Mouse (Mus musculus) stomach, embryonic 16.5 days (tissue): ENCODE results near the gene Lrrc7. TPM values are rescaled to one million over a fixed set of nuclear protein-coding genes. Genes with fewer than 3 reads are reported as not detected.
A peak's percentile ranks its signal among the peaks of the same experiment; 100 is the strongest.

ENCODE experiments used
- ATAC-seq: fragments of 200-750 bp; cut with Nextera tagmentation; 2 replicates; pipeline ENCODE4 v1.8.0; 2017; ENCODE audit warnings: moderate number of reproducible peaks, moderate TSS enrichment; ENCODE audit not compliant: insufficient read depth, low FRiP score
- H3K27ac ChIP-seq: fragments of 300-500 bp; sonication (generic); 2 replicates; pipeline ENCODE4 v1.5.1; 2014; ENCODE audit warnings: low read length
- H3K27me3 ChIP-seq: fragments of 300-500 bp; sonication (generic); 2 replicates; pipeline ENCODE4 v1.6.1; 2014; ENCODE audit warnings: low read length, control low read depth, mixed read lengths; ENCODE audit not compliant: control insufficient read depth, insufficient read depth
- H3K36me3 ChIP-seq: fragments of 300-500 bp; sonication (generic); 2 replicates; pipeline ENCODE4 v1.6.1; 2014; ENCODE audit warnings: low read length; ENCODE audit not compliant: control insufficient read depth, insufficient read depth
- H3K4me1 ChIP-seq: fragments of 300-500 bp; sonication (generic); 2 replicates; pipeline ENCODE4 v1.6.1; 2014; ENCODE audit warnings: low read length, control low read depth, mixed read lengths; ENCODE audit not compliant: control insufficient read depth, insufficient read depth
- H3K4me2 ChIP-seq: fragments of 300-500 bp; sonication (generic); 2 replicates; pipeline ENCODE4 v1.6.1; 2014; ENCODE audit warnings: low read depth, low read length, mixed read lengths
- H3K4me3 ChIP-seq: fragments of 300-500 bp; sonication (generic); replicated peaks from 2 replicates; pipeline ENCODE4 v1.5.1; 2014; ENCODE audit warnings: mild to moderate bottlenecking, low read length
- H3K9ac ChIP-seq: fragments of 300-500 bp; sonication (generic); 2 replicates; pipeline ENCODE4 v1.6.1; 2014; ENCODE audit warnings: low read length
- H3K9me3 ChIP-seq: fragments of 300-500 bp; sonication (generic); replicated peaks from 2 replicates; pipeline ENCODE4 v1.6.1; 2016; ENCODE audit warnings: low read length, control low read depth; ENCODE audit not compliant: control insufficient read depth
- WGBS: fragments of 180-500 bp; shearing (Covaris S2); extraction: QIAGEN DNeasy Blood & Tissue Kit; methylation state at CpG from one replicate; pipeline ENCODE4 v1.1.7; 2014; 5-methylcytosine and 5-hydroxymethylcytosine counted together
- polyA plus RNA-seq: library from polyadenylated mRNA; unstranded; fragments of >200 nt; fragmentation: Nextera tagmentation; extraction: Ambion mirVana; gene quantifications from 2 replicates; pipeline ENCODE4 v1.2.1, GENCODE M21; 2015

The Lrrc7 gene
- polyA plus RNA-seq, 1 experiment from 2014 or later: 1.2 TPM

- no peaks in the 10 kb centered on the region for H3K36me3 ChIP-seq
- no peak for ATAC-seq
- H3K4me3 ChIP-seq: no peak overlapping the region
- no peak overlapping the region for H3K4me2 ChIP-seq
- H3K27me3 ChIP-seq: no peaks in the 10 kb centered on the region
- no peak overlapping the region for H3K27ac ChIP-seq
- H3K9me3 ChIP-seq: no peaks in the 10 kb centered on the region
- 84% methylated on average over 2 of the region's 2 CpGs for WGBS
- H3K4me1 ChIP-seq: peaks cover 6% of the 10 kb centered on the region; the same call in 1 of the 2 replicates
- H3K9ac ChIP-seq: no peak overlapping the region
Measured at GRCm38 (mm10) chr3:158040755-158041154, 521.3 kb downstream of the Lrrc7 start.

GRCm38 (mm10) chr3:158038106-158038505 is 523.9 kb downstream of the Lrrc7 start:
- 82% methylated on average over 3 of the region's 3 CpGs for WGBS
- no peaks in the 10 kb centered on the region for H3K36me3 ChIP-seq
- H3K9ac ChIP-seq: no peak overlapping the region

GRCm38 (mm10) chr3:158036329-158036988 is 525.6 kb downstream of the Lrrc7 start, which contains the start of the genes Srsf11 and Lrrc40:
Srsf11 (minus strand) TSS chr3:158036639.
Lrrc40 (plus strand) TSS chr3:158036662.
- H3K27me3 ChIP-seq: no peaks in the 10 kb centered on the region
- under 1% methylated on average over 55 of the region's 55 CpGs for WGBS
- peak within 1 kb of the TSS; percentile 80 for H3K4me2 ChIP-seq
- peak within 1 kb of the TSS; percentile 81 for H3K4me3 ChIP-seq
- ATAC-seq: peak; percentile 97
- H3K36me3 ChIP-seq: no peaks in the 10 kb centered on the region
- peaks cover 18% of the 10 kb centered on the region for H3K4me1 ChIP-seq
- H3K9me3 ChIP-seq: no peaks in the 10 kb centered on the region
- H3K9ac ChIP-seq: peak within 1 kb of the TSS; percentile 88
- peak within 1 kb of the TSS; percentile 88 for H3K27ac ChIP-seq

More at GRCm38 (mm10) chr3:158038106-158038505, 523.9 kb downstream of the Lrrc7 start:
- no peak overlapping the region for H3K27ac ChIP-seq
- no peak overlapping the region for H3K4me2 ChIP-seq
- ATAC-seq: no peak
- no peak overlapping the region for H3K4me3 ChIP-seq
- no peaks in the 10 kb centered on the region for H3K9me3 ChIP-seq
- no peaks in the 10 kb centered on the region for H3K27me3 ChIP-seq
- H3K4me1 ChIP-seq: peaks cover 13% of the 10 kb centered on the region

GRCm38 (mm10) chr3:158035866-158036265 is 526.2 kb downstream of the Lrrc7 start:
- peak overlapping the region; percentile 88 for H3K9ac ChIP-seq
- WGBS: 1% methylated on average over 11 of the region's 11 CpGs
- H3K27me3 ChIP-seq: no peaks in the 10 kb centered on the region
- peaks cover 18% of the 10 kb centered on the region for H3K4me1 ChIP-seq
- ATAC-seq: no peak
- no peaks in the 10 kb centered on the region for H3K36me3 ChIP-seq
- no peaks in the 10 kb centered on the region for H3K9me3 ChIP-seq
- peak overlapping the region; percentile 81 for H3K4me3 ChIP-seq
- H3K27ac ChIP-seq: peak overlapping the region; percentile 88
- H3K4me2 ChIP-seq: peak overlapping the region; percentile 80
